Mouse (Mus musculus): ENCODE results near the gene Cdh5. TPM values are rescaled to one million over a fixed set of nuclear protein-coding genes. Genes with fewer than 3 reads are reported as not detected.

Cdh5 gene
- polyA plus RNA-seq, 1 experiment from 2014 or later, result 18.1 TPM

DNA sequence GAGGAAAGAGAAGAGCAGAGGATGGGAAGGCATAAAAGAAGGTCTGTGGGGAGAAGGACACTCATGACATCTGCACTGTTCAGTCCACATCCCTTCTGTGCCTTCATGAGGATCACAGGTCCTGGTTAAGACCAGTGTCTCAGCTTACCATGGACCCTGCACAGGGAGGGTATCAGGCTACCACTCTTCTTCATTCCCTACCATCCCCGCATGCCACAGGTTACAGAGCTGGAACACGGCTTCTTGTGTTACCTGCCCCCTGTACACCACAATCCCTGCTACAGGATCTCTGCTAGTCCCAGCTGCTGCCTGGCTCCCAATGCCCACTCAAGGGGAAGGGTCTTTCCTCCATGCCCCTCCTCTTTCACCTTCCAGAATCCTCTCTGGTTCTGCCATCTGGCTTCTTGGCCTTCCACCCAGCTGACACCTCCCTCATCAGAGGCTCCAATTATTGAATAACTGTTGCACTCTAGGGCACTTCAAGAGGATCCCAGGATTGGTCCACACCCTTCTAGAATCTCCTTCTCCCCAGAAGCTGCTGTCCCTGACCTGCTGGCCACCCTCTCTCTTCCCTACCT, 21.7 kb downstream of the Cdh5 start:
- ATAC-seq (ENCODE audit: low read depth), result no peak
- Histone ChIP-seq H3K27me3 (no peaks in the 10 kb centered on the region), H3K27ac (replicated peaks) (no peak overlapping the region), H3K4me3 (no peak overlapping the region), H3K9ac (no peak overlapping the region), H3K9me3 (no peaks in the 10 kb centered on the region), H3K4me1 (replicated peaks) (no peaks in the 10 kb centered on the region), H3K4me2 (no peak overlapping the region), H3K36me3 (no peaks in the 10 kb centered on the region)
- WGBS, result 88% methylated on average over 2 of the region's 2 CpGs

DNA sequence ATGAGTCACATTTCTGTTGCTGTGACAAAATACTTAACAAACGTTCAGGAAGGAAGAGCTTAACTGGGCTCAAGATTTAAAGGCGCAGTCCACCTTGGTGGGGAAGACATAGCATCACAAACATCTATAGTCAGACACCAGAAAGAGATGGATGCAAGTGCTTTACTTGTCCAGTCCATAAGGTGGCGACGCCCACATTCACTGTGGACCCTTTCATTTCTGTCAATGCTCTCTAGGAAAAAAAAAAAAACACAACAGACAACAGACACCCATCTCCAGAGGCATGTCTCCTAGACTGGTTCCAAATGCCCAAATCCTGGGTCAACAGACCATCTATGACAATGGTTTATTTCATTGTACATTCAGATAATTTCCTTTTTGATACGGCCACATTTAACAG, 23.1 kb downstream of the Cdh5 start:
- no peak overlapping the region for H3K9ac ChIP-seq
- no peak overlapping the region for H3K4me3 ChIP-seq
- H3K36me3 ChIP-seq, result no peaks in the 10 kb centered on the region
- 87% methylated on average over 5 of the region's 5 CpGs for WGBS
- ATAC-seq (ENCODE audit: low read depth), result no peak
- no peaks in the 10 kb centered on the region for H3K4me1 ChIP-seq (replicated peaks)
- H3K9me3 ChIP-seq, result no peaks in the 10 kb centered on the region
- H3K27ac ChIP-seq (replicated peaks), result no peak overlapping the region
- no peaks in the 10 kb centered on the region for H3K27me3 ChIP-seq
- H3K4me2 ChIP-seq, result no peak overlapping the region

DNA sequence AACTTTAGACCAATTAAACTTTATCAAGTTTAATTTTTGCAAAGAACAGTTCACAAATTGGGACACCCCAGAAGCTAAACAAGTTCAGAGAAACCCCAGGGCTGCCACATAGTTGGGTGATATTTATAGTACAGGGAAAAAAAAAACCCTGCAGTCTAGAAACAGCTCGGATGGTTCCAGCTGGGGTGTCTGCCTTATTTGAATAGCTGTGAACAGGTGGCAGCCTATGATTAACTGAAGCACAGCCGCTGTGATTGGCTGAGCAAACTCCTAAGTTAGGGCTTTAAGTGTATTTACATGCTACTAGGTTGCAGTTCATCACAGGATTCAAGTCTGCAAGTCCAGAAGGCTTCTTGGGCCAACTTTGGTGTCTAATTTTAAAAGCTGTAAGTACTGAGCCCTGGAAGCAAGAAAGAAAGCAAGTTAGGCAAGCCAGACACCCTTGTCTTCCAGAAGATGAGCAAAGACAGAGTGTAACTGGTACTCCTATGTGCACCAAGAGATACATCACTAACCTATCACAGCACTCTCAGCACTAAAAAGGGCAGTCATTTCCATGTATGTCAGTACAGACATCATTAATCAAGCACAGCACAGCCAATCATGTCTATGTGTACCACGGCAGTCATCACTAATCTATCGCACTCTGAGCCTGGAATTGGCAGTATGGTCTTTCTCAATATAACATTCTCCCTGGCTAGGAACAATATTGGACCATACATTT, 25.9 kb downstream of the Cdh5 start:
- H3K9ac ChIP-seq, result no peak overlapping the region
- H3K27ac ChIP-seq (replicated peaks), result no peak overlapping the region
- no peak for ATAC-seq (ENCODE audit: low read depth)
- no peaks in the 10 kb centered on the region for H3K4me1 ChIP-seq (replicated peaks)
- no peak overlapping the region for H3K4me3 ChIP-seq
- no peaks in the 10 kb centered on the region for H3K27me3 ChIP-seq
- no peaks in the 10 kb centered on the region for H3K9me3 ChIP-seq
- WGBS, result 70% methylated on average over 4 of the region's 4 CpGs
- no peak overlapping the region for H3K4me2 ChIP-seq
- no peaks in the 10 kb centered on the region for H3K36me3 ChIP-seq

DNA sequence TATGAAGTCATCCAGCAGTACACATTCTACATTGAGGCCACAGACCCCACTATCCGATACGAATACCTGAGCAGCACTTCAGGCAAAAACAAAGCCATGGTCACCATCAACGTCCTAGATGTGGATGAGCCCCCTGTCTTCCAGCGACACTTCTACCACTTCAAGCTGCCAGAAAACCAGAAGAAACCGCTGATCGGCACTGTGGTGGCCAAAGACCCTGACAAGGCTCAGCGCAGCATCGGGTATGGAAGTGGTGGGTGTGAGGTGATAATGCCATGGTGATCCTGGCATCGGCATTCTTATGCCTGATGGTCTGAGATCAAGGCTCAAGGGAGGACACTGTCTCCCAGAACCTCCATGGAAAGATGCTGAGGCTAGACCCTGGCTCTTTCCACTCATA, 29.5 kb downstream of the Cdh5 start:
- Histone ChIP-seq H3K36me3 (no peaks in the 10 kb centered on the region), H3K4me3 (no peak overlapping the region), H3K4me2 (no peak overlapping the region), H3K4me1 (replicated peaks) (no peaks in the 10 kb centered on the region), H3K27ac (replicated peaks) (no peak overlapping the region), H3K9me3 (no peaks in the 10 kb centered on the region), H3K9ac (no peak overlapping the region), H3K27me3 (no peaks in the 10 kb centered on the region)
- 94% methylated on average over 9 of the region's 9 CpGs for WGBS
- ATAC-seq (ENCODE audit: low read depth), result no peak

DNA sequence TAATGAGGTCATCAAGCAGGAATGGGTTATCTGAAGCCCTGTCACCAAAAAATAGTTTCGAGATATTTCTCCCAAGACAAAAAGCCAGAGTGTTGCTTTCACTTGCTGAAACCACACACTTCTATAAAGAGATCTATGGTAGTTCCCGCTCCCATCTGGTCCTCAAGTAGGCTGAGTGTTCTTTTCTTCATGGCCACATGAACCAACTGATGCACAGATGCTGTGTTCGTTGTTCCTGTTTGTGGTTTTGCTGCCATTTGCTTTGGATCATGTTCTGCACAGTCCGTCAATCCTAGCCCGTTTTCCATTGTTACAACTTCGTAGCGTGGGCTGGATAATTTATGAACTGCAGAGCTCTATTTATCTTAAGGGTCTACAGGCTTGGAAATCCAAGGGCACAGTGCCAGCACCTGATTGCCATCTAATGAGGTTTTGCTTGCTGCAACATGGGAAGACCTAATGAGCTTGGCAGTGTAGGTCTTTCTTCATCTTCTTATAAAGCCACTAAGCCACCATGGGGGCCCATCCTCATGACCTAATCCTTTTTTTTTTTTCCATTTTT, 30.1 kb downstream of the Cdh5 start:
- no peak for ATAC-seq (ENCODE audit: low read depth)
- WGBS, result 85% methylated on average over 7 of the region's 7 CpGs
- Histone ChIP-seq H3K27me3 (no peaks in the 10 kb centered on the region), H3K9me3 (no peaks in the 10 kb centered on the region), H3K27ac (replicated peaks) (no peak overlapping the region), H3K4me1 (replicated peaks) (no peaks in the 10 kb centered on the region), H3K9ac (no peak overlapping the region), H3K4me3 (no peak overlapping the region), H3K36me3 (no peaks in the 10 kb centered on the region), H3K4me2 (no peak overlapping the region)

DNA sequence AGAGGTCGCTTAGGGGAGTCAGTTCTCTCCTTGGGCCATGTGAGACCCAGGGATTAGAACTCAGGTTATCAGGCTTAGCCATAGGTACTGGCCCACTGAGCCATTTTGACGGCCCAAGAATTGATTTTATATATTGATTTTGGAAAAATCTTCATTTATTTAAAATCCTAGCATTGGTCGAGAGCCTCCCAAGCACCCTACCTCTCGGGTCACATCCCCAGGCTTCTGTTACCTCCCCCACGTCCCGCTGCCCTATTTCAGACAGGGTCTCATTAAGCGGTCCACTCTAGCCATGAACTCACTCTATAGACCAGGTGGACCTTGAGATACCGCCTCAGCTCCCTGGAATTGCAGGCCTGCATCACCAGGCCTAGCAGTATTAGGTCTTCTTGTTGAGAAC, 33.1 kb downstream of the Cdh5 start:
- 95% methylated on average over 8 of the region's 8 CpGs for WGBS
- ATAC-seq (ENCODE audit: low read depth), result no peak
- Histone ChIP-seq H3K9me3 (no peaks in the 10 kb centered on the region), H3K4me3 (no peak overlapping the region), H3K4me1 (replicated peaks) (no peaks in the 10 kb centered on the region), H3K36me3 (no peaks in the 10 kb centered on the region), H3K9ac (no peak overlapping the region), H3K4me2 (no peak overlapping the region), H3K27ac (replicated peaks) (no peak overlapping the region), H3K27me3 (no peaks in the 10 kb centered on the region)

DNA sequence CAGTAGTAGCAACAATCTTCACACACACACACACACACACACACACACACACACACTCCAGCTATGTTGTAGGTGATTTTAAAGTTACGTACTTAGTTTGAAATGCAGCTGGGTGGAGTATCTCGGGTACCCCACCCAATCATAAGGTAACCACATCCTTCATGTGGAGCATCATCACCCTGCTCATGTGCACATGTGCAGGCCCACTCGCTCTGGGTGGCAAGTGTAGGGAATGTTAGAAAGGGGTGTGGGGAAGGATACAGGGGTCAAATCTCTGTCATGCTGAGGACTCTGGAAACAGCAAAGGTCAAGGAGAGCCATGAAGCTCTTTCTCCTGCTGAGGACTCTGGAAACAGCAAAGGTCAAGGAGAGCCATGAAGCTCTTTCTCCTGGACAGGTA, 34.9 kb downstream of the Cdh5 start:
- no peak for ATAC-seq (ENCODE audit: low read depth)
- WGBS, result 91% methylated on average over 3 of the region's 3 CpGs
- Histone ChIP-seq H3K27ac (replicated peaks) (no peak overlapping the region), H3K27me3 (no peaks in the 10 kb centered on the region), H3K4me2 (no peak overlapping the region), H3K9me3 (no peaks in the 10 kb centered on the region), H3K36me3 (no peaks in the 10 kb centered on the region), H3K4me1 (replicated peaks) (no peaks in the 10 kb centered on the region), H3K4me3 (no peak overlapping the region), H3K9ac (no peak overlapping the region)

DNA sequence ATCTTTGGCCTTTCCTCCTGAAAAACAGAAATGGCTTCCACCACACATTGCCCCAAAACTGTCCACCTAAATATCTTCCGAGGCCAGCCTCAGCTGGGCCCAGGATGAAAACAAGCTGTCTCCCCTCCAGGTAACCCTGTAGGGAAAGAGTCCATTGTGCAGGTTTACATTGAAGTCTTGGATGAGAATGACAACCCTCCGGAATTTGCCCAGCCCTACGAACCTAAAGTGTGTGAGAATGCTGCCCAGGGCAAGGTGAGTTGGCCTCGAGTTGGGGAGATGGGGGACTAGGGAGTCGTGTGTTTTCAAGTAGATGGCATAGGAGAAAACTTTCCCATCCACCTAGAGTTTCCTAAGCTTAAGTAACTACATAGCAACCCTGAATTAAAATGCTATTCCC, 36.2 kb downstream of the Cdh5 start:
- no peak for ATAC-seq (ENCODE audit: low read depth)
- H3K9me3 ChIP-seq, result no peaks in the 10 kb centered on the region
- 88% methylated on average over 5 of the region's 5 CpGs for WGBS
- H3K27ac ChIP-seq (replicated peaks), result no peak overlapping the region
- H3K27me3 ChIP-seq, result no peaks in the 10 kb centered on the region
- no peak overlapping the region for H3K4me2 ChIP-seq
- no peaks in the 10 kb centered on the region for H3K36me3 ChIP-seq
- H3K4me3 ChIP-seq, result no peak overlapping the region
- no peaks in the 10 kb centered on the region for H3K4me1 ChIP-seq (replicated peaks)
- no peak overlapping the region for H3K9ac ChIP-seq

DNA sequence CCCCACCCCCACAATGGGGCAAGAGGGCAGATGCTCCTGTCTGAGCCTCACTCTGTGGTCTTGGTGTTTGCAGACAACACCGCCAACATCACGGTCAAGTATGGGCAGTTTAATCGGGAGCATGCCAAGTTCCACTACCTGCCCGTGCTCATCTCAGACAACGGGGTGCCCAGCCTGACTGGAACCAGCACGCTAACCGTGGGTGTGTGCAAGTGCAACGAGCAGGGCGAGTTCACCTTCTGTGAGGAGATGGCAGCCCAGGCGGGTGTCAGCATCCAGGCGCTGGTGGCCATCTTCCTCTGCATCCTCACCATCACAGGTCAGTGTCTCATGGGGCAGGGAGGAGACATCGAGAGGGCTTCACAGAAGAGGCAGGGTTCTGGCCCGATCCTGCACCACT, 39.2 kb downstream of the Cdh5 start:
- Histone ChIP-seq H3K9me3 (no peaks in the 10 kb centered on the region), H3K27ac (replicated peaks) (no peak overlapping the region), H3K9ac (no peak overlapping the region), H3K4me3 (no peak overlapping the region), H3K4me2 (no peak overlapping the region), H3K36me3 (no peaks in the 10 kb centered on the region), H3K4me1 (replicated peaks) (no peaks in the 10 kb centered on the region), H3K27me3 (no peaks in the 10 kb centered on the region)
- 91% methylated on average over 13 of the region's 13 CpGs for WGBS
- no peak for ATAC-seq (ENCODE audit: low read depth)

DNA sequence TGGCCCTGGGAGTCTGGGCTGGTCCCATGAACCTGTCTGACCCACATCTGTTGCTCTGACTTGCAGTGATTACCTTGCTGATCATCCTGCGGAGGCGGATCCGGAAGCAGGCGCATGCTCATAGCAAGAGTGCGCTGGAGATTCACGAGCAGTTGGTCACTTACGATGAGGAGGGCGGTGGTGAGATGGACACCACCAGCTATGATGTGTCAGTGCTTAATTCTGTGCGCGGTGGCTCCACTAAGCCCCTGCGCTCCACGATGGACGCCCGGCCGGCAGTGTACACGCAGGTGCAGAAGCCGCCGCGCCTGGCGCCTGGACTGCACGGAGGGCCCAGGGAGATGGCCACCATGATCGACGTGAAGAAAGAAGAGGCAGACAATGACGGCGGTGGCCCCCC, 41.0 kb downstream of the Cdh5 start:
- Histone ChIP-seq H3K9me3 (no peaks in the 10 kb centered on the region), H3K4me1 (replicated peaks) (no peaks in the 10 kb centered on the region), H3K9ac (no peak overlapping the region), H3K27ac (replicated peaks) (no peak overlapping the region), H3K27me3 (no peaks in the 10 kb centered on the region), H3K4me3 (no peak overlapping the region), H3K4me2 (no peak overlapping the region), H3K36me3 (no peaks in the 10 kb centered on the region)
- ATAC-seq (ENCODE audit: low read depth), result no peak
- 90% methylated on average over 25 of the region's 25 CpGs for WGBS

DNA sequence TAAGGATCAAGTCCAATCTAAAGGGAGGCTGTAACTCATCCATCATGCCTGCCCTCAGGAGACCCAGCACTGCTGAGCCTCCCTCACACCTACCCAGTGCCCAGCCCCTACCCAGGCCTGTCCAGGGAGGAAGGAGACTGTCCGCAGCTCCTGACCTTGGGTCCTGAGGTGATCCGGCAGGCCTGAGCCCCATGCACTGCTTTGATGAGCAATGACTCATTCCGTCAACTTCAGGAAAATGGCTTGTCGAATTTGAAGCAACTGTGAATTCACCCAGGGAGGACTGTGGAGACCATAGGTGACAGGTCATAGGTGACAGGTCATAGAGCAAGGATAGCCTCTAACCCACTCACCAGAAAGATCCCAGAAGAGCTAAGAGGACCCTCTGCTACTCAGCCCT, 42.0 kb downstream of the Cdh5 start:
- Histone ChIP-seq H3K27ac (replicated peaks) (no peak overlapping the region), H3K9ac (no peak overlapping the region), H3K4me3 (no peak overlapping the region), H3K27me3 (no peaks in the 10 kb centered on the region), H3K9me3 (no peaks in the 10 kb centered on the region), H3K4me1 (replicated peaks) (no peaks in the 10 kb centered on the region), H3K36me3 (no peaks in the 10 kb centered on the region), H3K4me2 (no peak overlapping the region)
- WGBS, result 78% methylated on average over 4 of the region's 4 CpGs
- no peak for ATAC-seq (ENCODE audit: low read depth)

DNA sequence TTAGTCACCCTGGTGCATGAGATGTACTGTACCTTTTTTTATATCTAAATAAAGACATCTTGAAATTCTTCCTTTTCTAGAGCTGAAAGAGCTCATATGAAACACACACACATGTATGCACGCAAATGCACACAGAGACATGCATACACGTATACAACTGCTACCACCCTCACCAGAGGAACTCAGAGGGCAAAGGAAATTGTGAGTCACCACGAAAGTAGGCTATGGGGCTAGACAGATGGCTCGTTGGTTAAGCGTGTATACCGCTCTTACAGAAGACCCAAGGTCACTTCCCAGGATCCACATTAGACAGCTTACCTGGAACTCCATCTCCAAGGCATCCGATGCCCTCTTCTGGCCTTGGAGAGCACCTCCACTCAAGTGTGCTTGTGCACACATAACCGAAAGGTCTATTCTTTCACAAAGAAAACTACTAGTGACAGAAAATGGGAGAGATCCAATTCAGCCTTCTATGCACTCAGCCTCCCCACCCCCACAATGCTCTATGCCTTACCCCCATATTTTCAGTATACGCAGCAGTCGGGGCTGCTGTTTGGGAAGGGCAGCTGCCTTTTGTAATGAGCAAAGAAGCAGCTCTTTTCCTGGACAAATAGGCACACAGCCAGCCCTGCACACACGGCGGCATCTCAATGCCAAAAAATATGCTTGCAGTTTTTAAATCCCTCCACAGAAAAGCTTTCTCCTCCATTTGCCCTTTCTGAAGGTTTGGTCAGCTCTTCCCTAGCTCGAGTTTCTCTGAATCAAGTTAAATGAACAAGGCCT, 43.2 kb downstream of the Cdh5 start:
- WGBS, result 88% methylated on average over 13 of the region's 13 CpGs
- H3K4me1 ChIP-seq (replicated peaks), result no peaks in the 10 kb centered on the region
- no peak overlapping the region for H3K4me3 ChIP-seq
- no peak for ATAC-seq (ENCODE audit: low read depth)
- H3K27me3 ChIP-seq, result no peaks in the 10 kb centered on the region
- no peak overlapping the region for H3K9ac ChIP-seq
- no peak overlapping the region for H3K27ac ChIP-seq (replicated peaks)
- no peak overlapping the region for H3K4me2 ChIP-seq
- H3K9me3 ChIP-seq, result no peaks in the 10 kb centered on the region
- no peaks in the 10 kb centered on the region for H3K36me3 ChIP-seq
